Mouse (Mus musculus) forebrain, postnatal 0 days (tissue): ENCODE results near the gene Cdipt. TPM values are rescaled to one million over a fixed set of nuclear protein-coding genes. Genes with fewer than 3 reads are reported as not detected.

ENCODE experiments used
- ATAC-seq: fragments of 200-750 bp; cut with Nextera tagmentation; 2 replicates; pipeline ENCODE4 v1.8.0; 2017; ENCODE audit warnings: mild to moderate bottlenecking, moderate library complexity
- DNase-seq: peaks from one replicate; pipeline ENCODE4 v3.0.0-alpha.2; 2015
- H3K27ac ChIP-seq: fragments of 300-500 bp; sonication (generic); 2 replicates; pipeline ENCODE4 v1.5.1; 2014; ENCODE audit warnings: low read depth, mild to moderate bottlenecking, antibody characterized with exemption, low read length, moderate library complexity, mixed read lengths
- H3K27me3 ChIP-seq: fragments of 300-500 bp; sonication (generic); 2 replicates; pipeline ENCODE4 v1.6.1; 2014; ENCODE audit warnings: mild to moderate bottlenecking, low read length, mixed read lengths; ENCODE audit not compliant: insufficient read depth
- H3K36me3 ChIP-seq: fragments of 300-500 bp; sonication (generic); 2 replicates; pipeline ENCODE4 v1.6.1; 2014; ENCODE audit warnings: mild to moderate bottlenecking, moderate library complexity; ENCODE audit not compliant: insufficient read depth
- H3K4me1 ChIP-seq: fragments of 300-500 bp; sonication (generic); 2 replicates; pipeline ENCODE4 v1.6.1; 2014; ENCODE audit warnings: antibody characterized with exemption; ENCODE audit not compliant: insufficient read depth
- H3K4me2 ChIP-seq: fragments of 300-500 bp; sonication (generic); 2 replicates; pipeline ENCODE4 v1.6.1; 2014; ENCODE audit warnings: low read depth, mild to moderate bottlenecking, moderate library complexity
- H3K4me3 ChIP-seq: fragments of 300-500 bp; sonication (generic); 2 replicates; pipeline ENCODE4 v1.5.1; 2014; ENCODE audit warnings: low read depth, low read length, mixed read lengths
- H3K9ac ChIP-seq: fragments of 300-500 bp; sonication (generic); 2 replicates; pipeline ENCODE4 v1.6.1; 2014; ENCODE audit warnings: mild to moderate bottlenecking
- H3K9me3 ChIP-seq: fragments of 300-500 bp; sonication (generic); 2 replicates; pipeline ENCODE4 v1.6.1; 2016; ENCODE audit warnings: low read length
- CTCF ChIP-seq: sonication (generic); IDR thresholded peaks from 2 replicates; pipeline ENCODE4 v1.5.1; 2016; ENCODE audit warnings: antibody characterized with exemption, control low read depth, low read depth
- WGBS: fragments of 180-500 bp; shearing (Covaris S2); extraction: QIAGEN DNeasy Blood & Tissue Kit; methylation state at CpG from one replicate; pipeline ENCODE4 v1.1.7; 2014; 5-methylcytosine and 5-hydroxymethylcytosine counted together
- polyA plus RNA-seq: library from polyadenylated mRNA; unstranded; fragments of >200 nt; fragmentation: Nextera tagmentation; extraction: Ambion mirVana; gene quantifications from 2 replicates; pipeline ENCODE4 v1.2.1, GENCODE M21; 2015
- total RNA-seq: library from RNA; depleted of rRNA; stranded (reverse); fragments of >200 nt; gene quantifications from 2 replicates; pipeline ENCODE4 v1.2.3, GENCODE M21; 2014

Gene Cdipt
- total and polyA plus RNA-seq, 2 experiments from 2014 or later = 134 to 158 TPM

- peaks cover 10% of the 10 kb centered on the region for H3K4me1 ChIP-seq
- no peak overlapping the region for H3K27ac ChIP-seq
- no peaks in the 10 kb centered on the region for H3K9me3 ChIP-seq
- H3K27me3 ChIP-seq = no peaks in the 10 kb centered on the region
- DNase-seq = no peak
- H3K36me3 ChIP-seq = peaks cover 21% of the 10 kb centered on the region; the same call in 1 of the 2 replicates
- H3K4me2 ChIP-seq = no peak overlapping the region
- no peak overlapping the region for H3K9ac ChIP-seq
- ATAC-seq = no peak
- 69% methylated on average over 2 of the region's 2 CpGs for WGBS
- no peak for TF ChIP-seq CTCF
- no peak overlapping the region for H3K4me3 ChIP-seq
Observed at GRCm38 (mm10) chr7:127011717-127012116, 36.0 kb downstream of the Cdipt start.

DNA sequence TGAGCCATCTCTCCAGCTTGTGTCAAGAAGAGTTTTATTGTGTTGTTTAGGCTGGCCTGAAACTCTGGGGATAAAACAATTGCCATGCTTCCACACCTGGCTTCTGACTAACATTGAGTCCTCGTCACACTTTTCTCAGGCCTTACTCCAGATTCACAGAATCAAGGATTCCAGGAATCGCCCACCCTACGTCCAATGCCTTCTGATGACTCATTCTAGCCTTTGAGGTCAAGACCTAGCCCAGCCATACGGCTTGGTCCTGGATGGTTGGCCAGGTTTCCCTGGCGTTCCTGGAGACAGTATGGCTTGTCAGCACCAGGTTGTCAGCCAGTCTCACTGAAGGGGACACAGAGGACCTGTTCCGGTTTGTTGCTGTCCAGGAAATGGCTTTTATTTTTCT, 36.7 kb downstream of the Cdipt start:
- Histone ChIP-seq H3K9ac (no peak overlapping the region), H3K27me3 (no peaks in the 10 kb centered on the region), H3K4me1 (peaks cover 10% of the 10 kb centered on the region), H3K27ac (no peak overlapping the region), H3K36me3 (peaks cover 21% of the 10 kb centered on the region; the same call in 1 of the 2 replicates), H3K4me2 (no peak overlapping the region), H3K4me3 (no peak overlapping the region), H3K9me3 (no peaks in the 10 kb centered on the region)
- no peak for DNase-seq
- TF ChIP-seq CTCF = no peak
- 89% methylated on average over 6 of the region's 6 CpGs for WGBS
- no peak for ATAC-seq

GRCm38 (mm10) chr7:127012845-127013244, 37.1 kb downstream of the Cdipt start:
- ATAC-seq = no peak

DNA sequence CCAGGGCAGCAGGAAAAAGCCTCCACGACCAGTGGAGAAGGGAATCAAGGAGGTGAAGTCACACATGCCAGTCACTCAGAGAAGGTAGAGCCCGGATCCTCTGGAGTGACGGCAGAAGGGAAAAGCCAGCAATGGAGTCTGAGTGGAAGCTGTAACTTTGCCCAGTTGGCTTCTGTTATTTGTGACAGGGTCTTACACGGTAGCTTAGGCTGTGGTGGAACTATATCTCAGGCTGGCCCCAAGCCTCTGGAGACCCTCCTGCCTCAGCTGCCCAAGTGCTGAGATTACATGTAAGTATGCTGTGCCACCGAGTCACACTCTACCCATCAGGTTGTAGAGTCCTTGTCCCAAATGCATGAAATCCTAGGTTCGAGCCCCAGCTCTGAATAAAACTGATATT, 37.7 kb downstream of the Cdipt start:
- 93% methylated on average over 6 of the region's 6 CpGs for WGBS
- H3K9me3 ChIP-seq = no peaks in the 10 kb centered on the region
- no peak overlapping the region for H3K4me2 ChIP-seq
- H3K4me3 ChIP-seq = no peak overlapping the region
- ATAC-seq = no peak
- H3K27me3 ChIP-seq = no peaks in the 10 kb centered on the region
- no peak for DNase-seq
- H3K27ac ChIP-seq = no peak overlapping the region
- H3K4me1 ChIP-seq = peaks cover 17% of the 10 kb centered on the region
- no peak overlapping the region for H3K9ac ChIP-seq
- peaks cover 21% of the 10 kb centered on the region; the same call in 1 of the 2 replicates for H3K36me3 ChIP-seq
- TF ChIP-seq CTCF = no peak

More at GRCm38 (mm10) chr7:127012845-127013244, 37.1 kb downstream of the Cdipt start:
- no peak for TF ChIP-seq CTCF
- H3K27me3 ChIP-seq = no peaks in the 10 kb centered on the region
- DNase-seq = no peak
- WGBS = 97% methylated on average over 10 of the region's 10 CpGs
- no peak overlapping the region for H3K9ac ChIP-seq
- H3K4me2 ChIP-seq = no peak overlapping the region
- H3K36me3 ChIP-seq = peaks cover 21% of the 10 kb centered on the region; the same call in 1 of the 2 replicates
- H3K27ac ChIP-seq = no peak overlapping the region
- no peaks in the 10 kb centered on the region for H3K9me3 ChIP-seq
- H3K4me3 ChIP-seq = no peak overlapping the region
- H3K4me1 ChIP-seq = peaks cover 12% of the 10 kb centered on the region

DNA sequence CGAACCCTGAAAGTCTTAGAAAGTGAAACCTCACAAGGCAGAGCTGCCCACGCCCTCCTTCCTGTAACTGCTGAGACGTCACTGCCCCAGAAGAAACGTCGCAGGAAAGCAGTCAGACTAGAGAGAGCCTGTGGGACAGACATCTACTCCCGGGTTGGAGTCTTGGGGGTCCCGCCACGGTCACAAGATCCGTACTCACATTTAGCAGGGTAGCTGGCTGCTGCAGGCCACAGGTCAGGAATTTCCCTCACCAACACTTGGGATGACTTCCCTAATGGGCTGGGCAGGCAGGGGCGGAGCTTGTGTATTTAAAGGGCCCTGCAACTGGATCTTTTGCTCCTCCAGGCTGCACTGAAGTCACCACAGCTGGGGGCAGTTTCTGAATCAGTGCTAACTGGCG, 38.6 kb downstream of the Cdipt start, which contains the start of gene Mvp:
Gene Mvp, minus strand, starts transcription at position 302 of the 400 bp plus-strand sequence.
- Histone ChIP-seq H3K4me3 (no peak within 1 kb of the TSS), H3K9ac (peak within 1 kb of the TSS; percentile 25; the same call in 1 of the 2 replicates), H3K27me3 (no peaks in the 10 kb centered on the region), H3K4me2 (no peak within 1 kb of the TSS), H3K4me1 (peaks cover 21% of the 10 kb centered on the region), H3K27ac (no peak within 1 kb of the TSS), H3K36me3 (peaks cover 21% of the 10 kb centered on the region; the same call in 1 of the 2 replicates), H3K9me3 (no peaks in the 10 kb centered on the region)
- TF ChIP-seq CTCF = no peak
- DNase-seq (no peak), ATAC-seq (no peak)
- WGBS = 81% methylated on average over 11 of the region's 11 CpGs

DNA sequence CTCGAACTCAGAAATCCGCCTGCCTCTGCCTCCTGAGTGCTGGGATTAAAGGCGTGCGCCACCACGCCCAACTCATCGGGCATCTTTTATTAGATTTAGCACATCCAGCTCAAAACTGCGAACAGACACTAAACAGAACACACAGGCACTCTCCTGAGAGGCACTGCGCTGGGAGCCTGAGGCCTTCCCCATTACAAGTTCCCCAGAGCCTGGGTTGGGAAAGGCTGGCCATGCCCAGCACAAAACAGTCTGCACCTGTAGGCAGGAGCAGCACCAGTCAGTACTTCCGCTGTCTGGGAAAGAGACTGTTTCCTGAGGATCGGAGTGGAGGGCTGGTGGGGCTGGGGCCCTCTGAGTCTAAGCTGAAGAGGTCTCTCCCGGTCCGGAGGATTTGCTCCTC, 39.3 kb downstream of the Cdipt start:
- Histone ChIP-seq H3K9ac (no peak overlapping the region), H3K4me1 (peaks cover 28% of the 10 kb centered on the region), H3K27me3 (no peaks in the 10 kb centered on the region), H3K4me2 (no peak overlapping the region), H3K36me3 (peaks cover 21% of the 10 kb centered on the region; the same call in 1 of the 2 replicates), H3K27ac (no peak overlapping the region), H3K4me3 (no peak overlapping the region), H3K9me3 (no peaks in the 10 kb centered on the region)
- DNase-seq (no peak), ATAC-seq (no peak)
- 96% methylated on average over 12 of the region's 12 CpGs for WGBS
- no peak for TF ChIP-seq CTCF

GRCm38 (mm10) chr7:127016081-127016480, 40.4 kb downstream of the Cdipt start:
- WGBS = 3% methylated on average over 10 of the region's 10 CpGs
- Histone ChIP-seq H3K27ac (peak overlapping the region; percentile 87), H3K36me3 (peaks cover 21% of the 10 kb centered on the region; the same call in 1 of the 2 replicates), H3K9ac (peak overlapping the region; percentile 80), H3K4me3 (peak overlapping the region; percentile 46), H3K9me3 (no peaks in the 10 kb centered on the region), H3K27me3 (no peaks in the 10 kb centered on the region), H3K4me2 (peak overlapping the region; percentile 94), H3K4me1 (peaks cover 35% of the 10 kb centered on the region)
- no peak for TF ChIP-seq CTCF
- ATAC-seq = no peak
- no peak for DNase-seq

DNA sequence TGATC, 40.6 kb downstream of the Cdipt start, which contains the start of gene Pagr1b:
Gene Pagr1b, minus strand, starts transcription at position 4 of the 5 bp plus-strand sequence.
- Histone ChIP-seq H3K27ac (peak within 1 kb of the TSS; percentile 87), H3K4me3 (peak within 1 kb of the TSS; percentile 46), H3K4me1 (peaks cover 35% of the 10 kb centered on the region), H3K9me3 (no peaks in the 10 kb centered on the region), H3K36me3 (peaks cover 21% of the 10 kb centered on the region; the same call in 1 of the 2 replicates), H3K4me2 (peak within 1 kb of the TSS; percentile 94), H3K9ac (peak within 1 kb of the TSS; percentile 80), H3K27me3 (no peaks in the 10 kb centered on the region)
- no peak for TF ChIP-seq CTCF
- ATAC-seq = no peak
- no peak for DNase-seq
